Mouse (Mus musculus) testis, postnatal 10 days (tissue): ENCODE results near the gene Cdh3.

ENCODE experiments used
- DNase-seq: peaks from one replicate; pipeline ENCODE4 v3.0.0; 2021; ENCODE audit warnings: low spot score

Gene Cdh3

GRCm38 (mm10) chr8:106606601-106607145 is 96.0 kb downstream of the Cdh3 start:
- DNase-seq = no peak
